26 mouse cellular contexts compared by ENCODE assay signal in the genomic region with DNA sequence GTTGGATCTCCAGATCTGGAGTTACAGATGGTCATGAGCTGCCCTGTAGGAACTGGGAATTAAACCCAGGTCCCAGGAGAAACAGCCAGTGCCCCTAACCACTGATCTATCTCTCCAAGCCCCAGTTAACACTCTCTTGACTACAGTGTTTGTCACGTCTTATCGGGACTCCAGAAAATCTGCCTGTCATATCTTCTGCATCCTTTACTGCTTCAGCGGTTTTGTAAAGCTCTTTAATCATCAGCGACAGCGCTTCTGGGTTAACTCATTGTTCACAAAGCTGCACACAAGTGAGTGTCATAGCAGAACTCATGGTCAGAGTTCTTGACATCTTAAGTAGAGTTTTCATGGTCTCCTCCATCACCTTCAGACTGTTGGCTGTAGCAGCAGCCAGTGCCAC. TPM values are rescaled to one million over a fixed set of nuclear protein-coding genes. Genes with fewer than 3 reads are reported as not detected.
"Had no signal": no experiment of that assay in that cellular context is flagged by ENCODE, and none has a peak within 500 bp of the region (broad histone marks: within the 10 kb centered on the region; RNA-seq: fewer than 3 reads in every experiment).

No protein-coding gene starts in this region.

- H3K9ac ChIP-seq: limb, embryonic 13.5 days; lung, embryonic 14.5 days; midbrain, embryonic 12.5 days; neural tube, embryonic 13.5 days had no signal

- H3K27ac ChIP-seq: kidney, postnatal 0 days; layer of hippocampus, adult 2 months; limb, embryonic 10.5 days; limb, embryonic 13.5 days; macrophage; midbrain, embryonic 12.5 days; neural tube, embryonic 13.5 days; stomach, postnatal 0 days had no signal

- ATAC-seq: intestine, postnatal 0 days; lung, postnatal 0 days; midbrain, embryonic 16.5 days had no signal

- H3K36me3 ChIP-seq: limb, embryonic 10.5 days; limb, embryonic 13.5 days; midbrain, embryonic 12.5 days; neural tube, embryonic 13.5 days had no signal

- DNase-seq: kidney, adult 2 months; kidney, postnatal 25 days; layer of hippocampus, adult 9-11 months; lung, embryonic 14.5 days; right cerebral cortex, adult 18-20 months; right cerebral cortex, postnatal 14 days; right cerebral cortex, postnatal 4 days; thymus, adult 2 months; thymus, postnatal 14 days; thymus, postnatal 4 days had no signal

- H3K9me3 ChIP-seq: limb, embryonic 10.5 days; limb, embryonic 13.5 days; megakaryocyte, embryonic 14.5 days; midbrain, embryonic 12.5 days; neural tube, embryonic 13.5 days had no signal

- H3K4me2 ChIP-seq: limb, embryonic 13.5 days; lung, embryonic 14.5 days; midbrain, embryonic 12.5 days; neural tube, embryonic 13.5 days had no signal

- H3K4me3 ChIP-seq: layer of hippocampus, adult 2 months; limb, embryonic 10.5 days; limb, embryonic 13.5 days; megakaryocyte, embryonic 14.5 days; midbrain, embryonic 12.5 days; myocyte; neural tube, embryonic 13.5 days had no signal

- H3K27me3 ChIP-seq: limb, embryonic 13.5 days; megakaryocyte, embryonic 14.5 days; neural tube, embryonic 13.5 days had no signal

RNA-seq across cellular contexts. Expression of a gene that starts 22.1 kb away (rescaled TPM):
- total RNA-seq: liver, adult 2 months; monocyte, adult 5-6 weeks; neutrophil, adult 5-6 weeks had no signal
- polyA plus RNA-seq: macrophage, myocyte had no signal
